Mouse (Mus musculus): ENCODE measurements around the gene Mtx2.

Gene Mtx2

GRCm38 (mm10) chr2:74825730-74826430 lies at the start of gene Mtx2:
Gene Mtx2 (plus strand): TSS chr2:74825803.
- DNase-seq (ENCODE audit: extremely low spot score, low spot score): peak; percentile 85

- no peak for DNase-seq (ENCODE audit: extremely low spot score, low spot score)
These were observed 47.9 kb upstream of the Mtx2 start for GRCm38 (mm10) chr2:74777536-74778275.

GRCm38 (mm10) chr2:74781386-74781785 lies 44.2 kb upstream of the Mtx2 start:
- no peak for DNase-seq (ENCODE audit: extremely low spot score, low spot score)

- DNase-seq (ENCODE audit: extremely low spot score, low spot score): no peak
These were observed 30.1 kb upstream of the Mtx2 start for GRCm38 (mm10) chr2:74795531-74795930.

- no peak for DNase-seq (ENCODE audit: extremely low spot score, low spot score)
These were observed 17.2 kb upstream of the Mtx2 start for GRCm38 (mm10) chr2:74808431-74808830.

- DNase-seq (ENCODE audit: extremely low spot score, low spot score): no peak
These were observed 2.9 kb upstream of the Mtx2 start for GRCm38 (mm10) chr2:74822654-74823053.

- no peak for DNase-seq (ENCODE audit: extremely low spot score, low spot score)
These were observed 253 bp upstream of the Mtx2 start for GRCm38 (mm10) chr2:74825371-74825729.

GRCm38 (mm10) chr2:74846992-74847391 lies 21.4 kb downstream of the Mtx2 start:
- DNase-seq (ENCODE audit: extremely low spot score, low spot score): no peak

- peak; percentile 24 for DNase-seq (ENCODE audit: extremely low spot score, low spot score)
These were observed 21.9 kb downstream of the Mtx2 start for GRCm38 (mm10) chr2:74847516-74847915.

GRCm38 (mm10) chr2:74850036-74850435 lies 24.4 kb downstream of the Mtx2 start:
- DNase-seq (ENCODE audit: extremely low spot score, low spot score): no peak

- no peak for DNase-seq (ENCODE audit: extremely low spot score, low spot score)
These were observed 36.5 kb downstream of the Mtx2 start for GRCm38 (mm10) chr2:74862070-74862476.

- no peak for DNase-seq (ENCODE audit: extremely low spot score, low spot score)
These were observed 39.8 kb downstream of the Mtx2 start for GRCm38 (mm10) chr2:74865414-74865813.

GRCm38 (mm10) chr2:74874043-74874442 lies 48.4 kb downstream of the Mtx2 start:
- no peak for DNase-seq (ENCODE audit: extremely low spot score, low spot score)

- no peak for DNase-seq (ENCODE audit: extremely low spot score, low spot score)
These were observed 58.8 kb downstream of the Mtx2 start for GRCm38 (mm10) chr2:74884357-74884756.

- DNase-seq (ENCODE audit: extremely low spot score, low spot score): no peak
These were observed 66.3 kb downstream of the Mtx2 start for GRCm38 (mm10) chr2:74891868-74892267.

- no peak for DNase-seq (ENCODE audit: extremely low spot score, low spot score)
These were observed 67.4 kb downstream of the Mtx2 start for GRCm38 (mm10) chr2:74892881-74893615.

- no peak for DNase-seq (ENCODE audit: extremely low spot score, low spot score)
These were observed 68.5 kb downstream of the Mtx2 start for GRCm38 (mm10) chr2:74894061-74894460.

- DNase-seq (ENCODE audit: extremely low spot score, low spot score): no peak
These were observed 74.4 kb downstream of the Mtx2 start for GRCm38 (mm10) chr2:74899973-74900372.

- DNase-seq (ENCODE audit: extremely low spot score, low spot score): peak; percentile 28
These were observed 76.2 kb downstream of the Mtx2 start for GRCm38 (mm10) chr2:74901764-74902295.

- DNase-seq (ENCODE audit: extremely low spot score, low spot score): no peak
These were observed 82.0 kb downstream of the Mtx2 start for GRCm38 (mm10) chr2:74907368-74908291.

GRCm38 (mm10) chr2:74912031-74912430 lies 86.4 kb downstream of the Mtx2 start:
- no peak for DNase-seq (ENCODE audit: extremely low spot score, low spot score)
